Mouse (Mus musculus): Measurements from ENCODE around the gene Gm3115. TPM values are rescaled to one million over a fixed set of nuclear protein-coding genes. Genes with fewer than 3 reads are reported as not detected.
"Not testable (repeated sequence)": the region's sequence is repeated elsewhere in the genome, so short reads cannot be mapped to it uniquely, and the experiment has no call there.

The Gm3115 gene
- polyA plus RNA-seq (2015; fragmentation: Nextera tagmentation; extraction: Ambion mirVana), result not detected in 2 replicates

GRCm38 (mm10) chr14:4083820-4084219 lies at the start of gene Gm3115:
TSS of gene Gm3115 (plus strand) at chr14:4084120.
- H3K4me2 ChIP-seq (replicated peaks; ENCODE audit: low read depth, low read length); H3K9me3 ChIP-seq (ENCODE audit: low read length); H3K9ac ChIP-seq (replicated peaks; ENCODE audit: low read depth); DNase-seq (ENCODE audit: low spot score); H3K4me1 ChIP-seq (ENCODE audit: insufficient read depth, low read depth, low read length); H3K4me3 ChIP-seq (ENCODE audit: low read depth, low read length); H3K36me3 ChIP-seq (ENCODE audit: insufficient read depth, low read length); H3K27ac ChIP-seq (ENCODE audit: low read length); H3K27me3 ChIP-seq (replicated peaks; ENCODE audit: insufficient read depth, low read length); ATAC-seq: not testable (repeated sequence)
- WGBS, result 49% methylated on average over 3 of the region's 3 CpGs

DNA sequence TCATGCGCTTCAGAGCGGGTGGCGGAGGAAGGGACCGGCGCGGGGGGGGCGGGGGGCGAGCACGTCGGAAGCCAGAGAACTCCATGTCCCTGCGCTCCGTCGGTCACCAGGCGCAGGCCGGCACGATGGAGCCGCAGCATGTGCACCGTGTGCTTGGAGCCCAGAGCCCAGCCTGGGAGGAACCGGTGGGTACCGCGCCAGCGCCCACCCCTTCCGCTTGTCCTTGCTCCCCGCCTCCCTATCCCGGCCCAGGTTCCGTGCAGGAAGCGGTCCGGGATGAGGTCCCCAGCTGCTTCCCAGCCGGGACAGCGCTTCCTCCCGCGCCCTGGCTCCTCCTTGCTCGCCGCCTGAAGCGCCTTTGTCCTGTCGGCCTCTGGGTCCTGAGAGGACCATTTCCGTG lies 26.5 kb downstream of the Gm3115 start, which contains the start of gene Gm8108:
Gene Gm8108 (plus strand): TSS at position 101 of the 400 bp plus-strand sequence.
- 5% methylated on average over 33 of the region's 37 CpGs for WGBS
- peak within 1 kb of the TSS; percentile 39 for H3K4me2 ChIP-seq (replicated peaks; ENCODE audit: low read depth, low read length)
- H3K4me1 ChIP-seq (ENCODE audit: insufficient read depth, low read depth, low read length); ATAC-seq; H3K4me3 ChIP-seq (ENCODE audit: low read depth, low read length); H3K27me3 ChIP-seq (replicated peaks; ENCODE audit: insufficient read depth, low read length); H3K9ac ChIP-seq (replicated peaks; ENCODE audit: low read depth); H3K27ac ChIP-seq (ENCODE audit: low read length); H3K36me3 ChIP-seq (ENCODE audit: insufficient read depth, low read length); H3K9me3 ChIP-seq (ENCODE audit: low read length): not testable (repeated sequence)
- peak; percentile 7 for DNase-seq (ENCODE audit: low spot score)

GRCm38 (mm10) chr14:4141646-4142045 lies 57.7 kb downstream of the Gm3115 start:
- not testable (repeated sequence) for H3K27ac ChIP-seq (ENCODE audit: low read length); H3K4me3 ChIP-seq (ENCODE audit: low read depth, low read length)
- WGBS, result 86% methylated on average over 4 of the region's 4 CpGs

More at GRCm38 (mm10) chr14:4141646-4142045, 57.7 kb downstream of the Gm3115 start:
- H3K4me2 ChIP-seq (replicated peaks; ENCODE audit: low read depth, low read length); H3K4me1 ChIP-seq (ENCODE audit: insufficient read depth, low read depth, low read length); ATAC-seq; H3K36me3 ChIP-seq (ENCODE audit: insufficient read depth, low read length); H3K9me3 ChIP-seq (ENCODE audit: low read length); DNase-seq (ENCODE audit: low spot score); H3K27me3 ChIP-seq (replicated peaks; ENCODE audit: insufficient read depth, low read length); H3K9ac ChIP-seq (replicated peaks; ENCODE audit: low read depth): not testable (repeated sequence)

Other genes starting within 250 kb of the Gm3115 start
- gene Gm3033, start 237.9 kb upstream of the Gm3115 start, polyA plus RNA-seq (2015; fragmentation: Nextera tagmentation; extraction: Ambion mirVana), result not detected in 2 replicates
- gene Gm2916, start 199.9 kb upstream of the Gm3115 start, polyA plus RNA-seq (2015; fragmentation: Nextera tagmentation; extraction: Ambion mirVana), result not detected in 2 replicates
- gene Gm3029, start 152.4 kb upstream of the Gm3115 start, polyA plus RNA-seq (2015; fragmentation: Nextera tagmentation; extraction: Ambion mirVana), result not detected in 2 replicates
- 0.27 TPM in 1 of 2 replicates, not detected in the other for gene Gm3095, start 120.6 kb upstream of the Gm3115 start, polyA plus RNA-seq (2015; fragmentation: Nextera tagmentation; extraction: Ambion mirVana)
- not detected in 2 replicates for gene Gm3099, start 85.7 kb upstream of the Gm3115 start, polyA plus RNA-seq (2015; fragmentation: Nextera tagmentation; extraction: Ambion mirVana)
- gene Gm5796, start 60.2 kb upstream of the Gm3115 start, polyA plus RNA-seq (2015; fragmentation: Nextera tagmentation; extraction: Ambion mirVana), result not detected in 2 replicates
- gene Gm8108, start 26.4 kb downstream of the Gm3115 start, polyA plus RNA-seq (2015; fragmentation: Nextera tagmentation; extraction: Ambion mirVana), result 0.07 and 0.38 TPM in 2 replicates
- not detected in 2 replicates for gene Gm3127, start 80.9 kb downstream of the Gm3115 start, polyA plus RNA-seq (2015; fragmentation: Nextera tagmentation; extraction: Ambion mirVana)
- 0.07 TPM in 1 of 2 replicates, not detected in the other for gene Gm2974, start 98.5 kb downstream of the Gm3115 start, polyA plus RNA-seq (2015; fragmentation: Nextera tagmentation; extraction: Ambion mirVana)
- not detected in 2 replicates for gene Gm3138, start 165.5 kb downstream of the Gm3115 start, polyA plus RNA-seq (2015; fragmentation: Nextera tagmentation; extraction: Ambion mirVana)
- not detected in 2 replicates for gene Gm3149, start 233.2 kb downstream of the Gm3115 start, polyA plus RNA-seq (2015; fragmentation: Nextera tagmentation; extraction: Ambion mirVana)

All from lung, postnatal 0 days (tissue).